Mouse (Mus musculus) hematopoietic stem cell, adult 5-6 weeks (primary cell): ENCODE data around the gene Rnf224. TPM values are rescaled to one million over a fixed set of nuclear protein-coding genes. Genes with fewer than 3 reads are reported as not detected.
A peak's percentile ranks its signal among the peaks of the same experiment; 100 is the strongest.

ENCODE experiments used
- ATAC-seq, 2 experiments: fragments of 125-278 bp in 1 of 2; replicated peaks in 1 of 2; 2 replicates each; pipeline ENCODE4 v1.8.0; 2016 to 2017; ENCODE audit warnings: inconsistent platforms in 2 of 2, mild to moderate bottlenecking in 2 of 2, moderate number of reproducible peaks in 2 of 2, low read depth in 1 of 2, moderate TSS enrichment in 1 of 2; ENCODE audit not compliant: low FRiP score in 2 of 2, poor library complexity in 2 of 2, severe bottlenecking in 2 of 2, insufficient read depth in 1 of 2, low TSS enrichment in 1 of 2
- total RNA-seq: library from RNA; stranded (forward); fragments of 172-1452, 232-1000 nt; gene quantifications from 2 replicates; pipeline ENCODE4 v1.2.3, GENCODE M21; 2017

Rnf224 gene
- total RNA-seq, 1 experiment from 2014 or later: not detected

DNA sequence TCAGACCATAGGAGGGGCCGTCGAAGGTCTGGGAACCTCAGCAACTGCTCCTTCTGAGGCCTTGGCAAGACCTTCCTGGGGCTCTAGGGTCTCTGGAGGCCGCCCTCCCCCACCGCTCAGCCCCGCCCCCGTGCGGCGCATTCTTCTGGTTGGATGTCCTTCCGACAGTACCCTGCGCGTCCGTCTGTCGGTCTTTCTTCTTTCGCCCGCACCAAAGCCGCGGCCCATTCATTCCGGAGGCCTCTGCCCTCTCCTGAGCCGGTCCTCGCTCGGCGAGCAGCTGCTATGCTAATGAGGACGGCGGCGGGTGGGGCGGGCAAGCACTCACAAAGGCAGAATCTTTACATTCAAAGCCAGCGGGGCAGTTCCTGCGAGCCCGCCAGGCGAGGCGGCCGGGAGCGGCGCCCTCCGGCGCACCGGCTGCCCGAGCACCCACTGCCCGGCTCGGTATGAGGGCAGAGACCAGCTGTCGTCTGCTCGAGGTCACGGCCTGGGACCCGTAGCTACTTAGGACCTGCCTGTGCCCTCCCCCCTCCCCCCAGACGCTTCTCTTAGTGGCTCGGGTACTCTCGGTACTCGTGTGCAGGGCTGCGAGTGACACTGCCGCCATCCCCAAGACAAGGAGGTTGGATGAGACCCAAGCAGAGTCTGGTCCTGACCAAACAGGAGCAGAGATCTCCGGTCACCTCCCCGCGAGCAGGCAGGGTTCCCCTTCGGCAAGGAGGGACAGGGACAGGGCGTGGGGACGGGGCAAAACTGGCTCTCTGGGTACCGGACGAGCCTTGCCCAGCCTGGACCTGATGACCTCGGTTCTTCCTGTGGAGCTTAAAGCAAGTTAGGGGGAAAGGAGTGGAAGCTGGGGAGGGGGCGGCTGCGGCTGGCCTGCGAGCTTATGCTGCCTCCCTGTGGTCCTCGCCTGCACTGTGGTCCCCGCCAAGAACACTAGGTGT is 50.7 kb downstream of the Rnf224 start:
- peak; percentile 18 to 25; a peak in 2 of 4 replicates for ATAC-seq

- no peak for ATAC-seq
Measured at GRCm38 (mm10) chr2:25184496-25184895, 52.1 kb downstream of the Rnf224 start.

Other genes starting within 250 kb of the Rnf224 start
- 16.0 and 28.9 TPM in 2 replicates for gene Nsmf, start 182.4 kb downstream of the Rnf224 start, total RNA-seq
- not detected in 2 replicates for gene Entpd8, start 156.5 kb downstream of the Rnf224 start, total RNA-seq
- gene Noxa1, start 141.6 kb downstream of the Rnf224 start, total RNA-seq: 1.0 TPM in 1 of 2 replicates, not detected in the other
- gene Nrarp, start 56.0 kb downstream of the Rnf224 start, total RNA-seq: 2.6 and 4.4 TPM in 2 replicates
- gene Tor4a, start 39.9 kb downstream of the Rnf224 start, total RNA-seq: 30.0 and 33.3 TPM in 2 replicates
- 40.1 and 53.5 TPM in 2 replicates for gene Nelfb, start 25.3 kb downstream of the Rnf224 start, total RNA-seq
- gene Stpg3, start 22.1 kb downstream of the Rnf224 start, total RNA-seq: not detected in 2 replicates
- gene Fam166a, start 18.0 kb downstream of the Rnf224 start, total RNA-seq: not detected in 2 replicates
- gene Tubb4b, start 12.1 kb downstream of the Rnf224 start, total RNA-seq: 426 and 473 TPM in 2 replicates
- 0.81 TPM in 1 of 2 replicates, not detected in the other for gene Slc34a3, start 2.4 kb downstream of the Rnf224 start, total RNA-seq
- gene Rnf208, start 5.5 kb upstream of the Rnf224 start, total RNA-seq: 0.50 TPM in 1 of 2 replicates, not detected in the other
- gene Cysrt1, start 5.7 kb upstream of the Rnf224 start, total RNA-seq: not detected in 2 replicates
- 1.4 and 5.1 TPM in 2 replicates for gene AL732309.1, start 10.1 kb upstream of the Rnf224 start, total RNA-seq
- 9.9 and 10.8 TPM in 2 replicates for gene Tmem203, start 18.7 kb upstream of the Rnf224 start, total RNA-seq
- gene Tprn, start 25.8 kb upstream of the Rnf224 start, total RNA-seq: 8.2 and 10.6 TPM in 2 replicates
- gene Ssna1, start 35.7 kb upstream of the Rnf224 start, total RNA-seq: 46.4 and 82.9 TPM in 2 replicates
- gene Anapc2, start 35.7 kb upstream of the Rnf224 start, total RNA-seq: 39.0 and 46.9 TPM in 2 replicates
- gene Tmem210, start 51.4 kb upstream of the Rnf224 start, total RNA-seq: not detected in 2 replicates
- not detected in 2 replicates for gene Lrrc26, start 53.1 kb upstream of the Rnf224 start, total RNA-seq
- gene Grin1, start 82.4 kb upstream of the Rnf224 start, total RNA-seq: not detected in 2 replicates
- 60.9 and 70.9 TPM in 2 replicates for gene Man1b1, start 95.6 kb upstream of the Rnf224 start, total RNA-seq
- gene Dpp7, start 119.6 kb upstream of the Rnf224 start, total RNA-seq: 11.9 and 31.6 TPM in 2 replicates
- gene Uap1l1, start 128.9 kb upstream of the Rnf224 start, total RNA-seq: 8.2 and 12.6 TPM in 2 replicates
- gene Sapcd2, start 135.5 kb upstream of the Rnf224 start, total RNA-seq: 3.3 and 12.1 TPM in 2 replicates
- not detected in 2 replicates for gene Entpd2, start 159.1 kb upstream of the Rnf224 start, total RNA-seq
- 0.74 and 2.3 TPM in 2 replicates for gene Npdc1, start 162.6 kb upstream of the Rnf224 start, total RNA-seq
- gene Fut7, start 186.5 kb upstream of the Rnf224 start, total RNA-seq: 23.6 and 28.5 TPM in 2 replicates
- 52.7 and 57.5 TPM in 2 replicates for gene Abca2, start 191.9 kb upstream of the Rnf224 start, total RNA-seq
- gene Clic3, start 220.1 kb upstream of the Rnf224 start, total RNA-seq: not detected in 2 replicates
- 27.5 and 28.0 TPM in 2 replicates for gene Paxx, start 224.3 kb upstream of the Rnf224 start, total RNA-seq
- 3.4 and 3.5 TPM in 2 replicates for gene Ptgds, start 233.3 kb upstream of the Rnf224 start, total RNA-seq